Mouse (Mus musculus): ENCODE data around the gene Wipf3. TPM values are rescaled to one million over a fixed set of nuclear protein-coding genes. Genes with fewer than 3 reads are reported as not detected.

The Wipf3 gene
- polyA plus RNA-seq, 1 experiment from 2014 or later, result 3.7 TPM

DNA sequence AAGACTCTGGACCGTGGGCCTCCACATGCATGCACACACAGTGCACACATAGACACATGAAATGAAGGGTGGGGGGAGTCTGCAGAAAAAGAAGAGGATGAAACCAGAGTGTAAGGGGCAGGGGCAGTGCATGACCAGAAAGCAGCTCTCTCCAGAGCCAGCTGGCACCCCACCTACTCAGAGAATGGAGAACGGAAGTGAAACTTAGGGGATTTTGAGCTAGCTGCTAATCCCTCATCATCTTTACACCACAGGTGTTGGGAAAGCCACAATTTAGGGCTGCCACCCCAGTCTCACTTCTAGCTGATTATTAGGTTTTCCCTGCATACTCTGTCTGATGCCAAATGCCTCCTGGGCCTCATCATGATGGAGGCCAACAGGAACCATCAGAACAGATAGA, 100.8 kb downstream of the Wipf3 start:
- WGBS, result 81% methylated on average over 2 of the region's 2 CpGs
- Histone ChIP-seq H3K9ac (replicated peaks; ENCODE audit: low read depth) (no peak overlapping the region), H3K27me3 (replicated peaks; ENCODE audit: insufficient read depth, low read length) (no peaks in the 10 kb centered on the region)

DNA sequence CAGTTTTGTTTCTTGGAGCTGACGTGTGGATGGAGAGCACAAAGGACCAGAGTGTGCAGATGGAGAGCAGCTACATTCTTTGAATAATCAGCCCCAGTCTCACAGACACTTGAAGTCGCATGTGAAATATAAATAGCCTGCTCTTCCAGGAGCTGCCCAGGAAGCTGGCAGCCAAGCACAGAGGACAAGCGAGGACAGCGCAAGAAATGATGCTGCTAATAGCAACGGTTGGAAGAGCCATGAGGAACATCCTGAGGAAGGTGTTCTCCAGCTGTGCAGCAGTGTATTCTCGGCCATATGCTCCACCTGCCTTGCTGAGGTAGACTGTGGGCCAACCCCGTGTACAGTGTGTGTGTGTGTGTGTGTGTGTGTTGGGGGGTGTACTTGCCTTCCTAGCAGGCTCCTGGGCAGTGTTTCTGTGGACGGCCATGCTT, 101.7 kb downstream of the Wipf3 start:
- Histone ChIP-seq H3K4me1 (ENCODE audit: insufficient read depth, low read depth, low read length) (no peaks in the 10 kb centered on the region), H3K9ac (replicated peaks; ENCODE audit: low read depth) (no peak overlapping the region), H3K4me3 (ENCODE audit: low read depth, low read length) (no peak overlapping the region), H3K27me3 (replicated peaks; ENCODE audit: insufficient read depth, low read length) (no peaks in the 10 kb centered on the region), H3K27ac (ENCODE audit: low read length) (no peak overlapping the region), H3K9me3 (ENCODE audit: low read length) (no peaks in the 10 kb centered on the region), H3K36me3 (ENCODE audit: insufficient read depth, low read length) (no peaks in the 10 kb centered on the region), H3K4me2 (replicated peaks; ENCODE audit: low read depth, low read length) (no peak overlapping the region)
- 33% methylated on average over 8 of the region's 8 CpGs for WGBS
- ATAC-seq (peak; percentile 73), DNase-seq (ENCODE audit: low spot score) (no peak)
- TF ChIP-seq CTCF (IDR thresholded peaks at IDR 0.05), result no peak
- no peak for TF ChIP-seq EP300 (IDR thresholded peaks at IDR 0.05)

More for the DNA sequence above, 100.8 kb downstream of the Wipf3 start:
- Histone ChIP-seq H3K4me3 (ENCODE audit: low read depth, low read length) (no peak overlapping the region), H3K27ac (ENCODE audit: low read length) (no peak overlapping the region), H3K4me1 (ENCODE audit: insufficient read depth, low read depth, low read length) (no peaks in the 10 kb centered on the region), H3K4me2 (replicated peaks; ENCODE audit: low read depth, low read length) (no peak overlapping the region), H3K9me3 (ENCODE audit: low read length) (no peaks in the 10 kb centered on the region), H3K36me3 (ENCODE audit: insufficient read depth, low read length) (no peaks in the 10 kb centered on the region)
- DNase-seq (ENCODE audit: low spot score) (no peak), ATAC-seq (no peak)
- no peak for TF ChIP-seq EP300 (IDR thresholded peaks at IDR 0.05)
- TF ChIP-seq CTCF (IDR thresholded peaks at IDR 0.05), result no peak

DNA sequence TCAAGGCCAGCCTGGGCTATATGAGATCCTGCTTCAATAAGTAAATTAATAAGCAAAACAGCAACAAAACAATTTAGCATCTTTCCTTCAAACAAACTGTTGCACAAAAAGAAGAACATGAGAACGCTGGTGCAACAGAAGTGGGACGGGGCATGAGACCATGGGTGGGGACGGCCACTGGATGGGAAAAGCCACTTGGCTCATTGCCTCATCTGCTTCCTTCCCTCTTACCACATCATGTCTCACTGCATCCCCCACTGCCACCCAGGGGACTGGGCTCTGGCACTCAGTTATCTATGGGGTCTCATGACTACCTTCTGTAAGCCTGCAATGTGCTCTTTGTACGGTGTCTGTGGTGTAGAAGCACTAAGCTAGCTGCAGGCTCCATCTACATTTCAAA, 106.1 kb downstream of the Wipf3 start:
- 63% methylated on average over 4 of the region's 4 CpGs for WGBS
- Histone ChIP-seq H3K4me1 (ENCODE audit: insufficient read depth, low read depth, low read length) (no peaks in the 10 kb centered on the region), H3K36me3 (ENCODE audit: insufficient read depth, low read length) (no peaks in the 10 kb centered on the region), H3K4me3 (ENCODE audit: low read depth, low read length) (no peak overlapping the region), H3K9ac (replicated peaks; ENCODE audit: low read depth) (no peak overlapping the region), H3K4me2 (replicated peaks; ENCODE audit: low read depth, low read length) (no peak overlapping the region), H3K27ac (ENCODE audit: low read length) (no peak overlapping the region), H3K27me3 (replicated peaks; ENCODE audit: insufficient read depth, low read length) (no peaks in the 10 kb centered on the region), H3K9me3 (ENCODE audit: low read length) (no peaks in the 10 kb centered on the region)
- ATAC-seq (no peak), DNase-seq (ENCODE audit: low spot score) (no peak)
- TF ChIP-seq CTCF (IDR thresholded peaks at IDR 0.05) (no peak), EP300 (IDR thresholded peaks at IDR 0.05) (no peak)

DNA sequence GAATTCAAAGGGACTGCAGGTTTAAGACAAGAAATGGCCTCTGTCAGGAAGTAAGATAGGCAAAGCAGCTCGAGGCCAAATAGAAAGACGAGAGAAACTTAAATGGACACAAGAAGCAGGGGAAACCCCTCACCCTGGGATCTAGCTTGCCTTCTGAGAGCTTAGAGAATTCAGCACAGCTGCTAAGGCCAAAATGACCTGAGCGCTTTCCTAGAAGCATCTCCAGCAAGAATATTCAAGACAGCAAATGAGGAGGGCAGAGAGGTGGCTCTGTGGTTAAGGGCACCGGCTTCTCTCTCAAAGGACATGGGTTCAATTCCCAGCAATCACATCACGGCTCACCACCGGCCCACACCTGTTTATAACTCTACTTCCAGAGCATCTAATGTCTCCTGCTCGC, 107.7 kb downstream of the Wipf3 start:
- H3K4me2 ChIP-seq (replicated peaks; ENCODE audit: low read depth, low read length), result no peak overlapping the region
- H3K27ac ChIP-seq (ENCODE audit: low read length), result no peak overlapping the region
- 78% methylated on average over 7 of the region's 7 CpGs for WGBS
- no peaks in the 10 kb centered on the region for H3K36me3 ChIP-seq (ENCODE audit: insufficient read depth, low read length)
- TF ChIP-seq CTCF (IDR thresholded peaks at IDR 0.05) (no peak), EP300 (IDR thresholded peaks at IDR 0.05) (no peak)
- ATAC-seq (no peak), DNase-seq (ENCODE audit: low spot score) (no peak)
- no peaks in the 10 kb centered on the region for H3K27me3 ChIP-seq (replicated peaks; ENCODE audit: insufficient read depth, low read length)
- H3K4me1 ChIP-seq (ENCODE audit: insufficient read depth, low read depth, low read length), result no peaks in the 10 kb centered on the region
- no peak overlapping the region for H3K9ac ChIP-seq (replicated peaks; ENCODE audit: low read depth)
- H3K9me3 ChIP-seq (ENCODE audit: low read length), result no peaks in the 10 kb centered on the region
- H3K4me3 ChIP-seq (ENCODE audit: low read depth, low read length), result no peak overlapping the region

DNA sequence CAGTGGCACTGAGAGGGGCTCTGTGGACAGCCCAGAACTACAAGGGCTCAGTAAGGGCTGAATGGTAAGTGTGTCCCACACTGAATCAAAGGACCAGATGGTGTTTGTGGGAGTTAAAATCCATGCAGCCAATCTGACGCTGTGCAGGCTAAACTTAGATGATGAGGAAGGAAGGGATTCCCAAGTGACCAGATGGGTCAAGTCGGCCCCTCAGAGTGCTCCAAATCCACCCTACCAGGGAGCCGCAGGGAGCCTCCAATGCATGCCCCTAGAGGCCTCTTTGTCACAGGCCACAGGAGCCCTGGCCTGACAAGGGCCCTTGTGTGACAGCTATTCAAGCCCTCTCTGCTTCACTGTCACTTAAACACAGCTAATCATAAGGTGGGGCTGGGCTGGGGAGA, 109.4 kb downstream of the Wipf3 start:
- Histone ChIP-seq H3K4me2 (replicated peaks; ENCODE audit: low read depth, low read length) (no peak overlapping the region), H3K36me3 (ENCODE audit: insufficient read depth, low read length) (no peaks in the 10 kb centered on the region), H3K4me1 (ENCODE audit: insufficient read depth, low read depth, low read length) (no peaks in the 10 kb centered on the region), H3K27me3 (replicated peaks; ENCODE audit: insufficient read depth, low read length) (no peaks in the 10 kb centered on the region), H3K9me3 (ENCODE audit: low read length) (no peaks in the 10 kb centered on the region), H3K4me3 (ENCODE audit: low read depth, low read length) (no peak overlapping the region), H3K9ac (replicated peaks; ENCODE audit: low read depth) (no peak overlapping the region), H3K27ac (ENCODE audit: low read length) (no peak overlapping the region)
- 46% methylated on average over 3 of the region's 3 CpGs for WGBS
- TF ChIP-seq CTCF (IDR thresholded peaks at IDR 0.05) (no peak), EP300 (IDR thresholded peaks at IDR 0.05) (no peak)
- ATAC-seq, result no peak
- no peak for DNase-seq (ENCODE audit: low spot score)

- 77% methylated on average over 7 of the region's 7 CpGs for WGBS
- TF ChIP-seq CTCF (IDR thresholded peaks at IDR 0.05), result no peak
- TF ChIP-seq EP300 (IDR thresholded peaks at IDR 0.05), result no peak
- DNase-seq (ENCODE audit: low spot score), result no peak
- Histone ChIP-seq H3K36me3 (ENCODE audit: insufficient read depth, low read length) (no peaks in the 10 kb centered on the region), H3K4me2 (replicated peaks; ENCODE audit: low read depth, low read length) (no peak overlapping the region), H3K27me3 (replicated peaks; ENCODE audit: insufficient read depth, low read length) (no peaks in the 10 kb centered on the region), H3K27ac (ENCODE audit: low read length) (no peak overlapping the region), H3K4me1 (ENCODE audit: insufficient read depth, low read depth, low read length) (no peaks in the 10 kb centered on the region), H3K9me3 (ENCODE audit: low read length) (no peaks in the 10 kb centered on the region), H3K4me3 (ENCODE audit: low read depth, low read length) (no peak overlapping the region), H3K9ac (replicated peaks; ENCODE audit: low read depth) (no peak overlapping the region)
- ATAC-seq, result no peak
Measured at GRCm38 (mm10) chr6:54539396-54539795, 110.0 kb downstream of the Wipf3 start.

All from lung, postnatal 0 days (tissue).